Mouse (Mus musculus) neural tube, embryonic 12.5 days (tissue): ENCODE measurements around the gene Lifr. TPM values are rescaled to one million over a fixed set of nuclear protein-coding genes. Genes with fewer than 3 reads are reported as not detected.
A peak's percentile ranks its signal among the peaks of the same experiment; 100 is the strongest.

Experiments used
- ATAC-seq: fragments of 200-750 bp; cut with Nextera tagmentation; 2 replicates; pipeline ENCODE4 v1.8.0; 2017; ENCODE audit warnings: low read depth, mild to moderate bottlenecking, moderate TSS enrichment, moderate library complexity; ENCODE audit not compliant: low FRiP score
- H3K27ac ChIP-seq: fragments of 300-500 bp; sonication (generic); 2 replicates; pipeline ENCODE4 v1.5.1; 2016
- H3K27me3 ChIP-seq: fragments of 300-500 bp; sonication (generic); replicated peaks from 2 replicates; pipeline ENCODE4 v1.6.1; 2016; ENCODE audit warnings: mild to moderate bottlenecking
- H3K36me3 ChIP-seq: fragments of 300-500 bp; sonication (generic); 2 replicates; pipeline ENCODE4 v1.6.1; 2016; ENCODE audit warnings: mild to moderate bottlenecking
- H3K4me1 ChIP-seq: fragments of 300-500 bp; sonication (generic); 2 replicates; pipeline ENCODE4 v1.6.1; 2016
- H3K4me2 ChIP-seq: fragments of 300-500 bp; sonication (generic); replicated peaks from 2 replicates; pipeline ENCODE4 v1.6.1; 2016; ENCODE audit warnings: mild to moderate bottlenecking
- H3K4me3 ChIP-seq: fragments of 300-500 bp; sonication (generic); 2 replicates; pipeline ENCODE4 v1.5.1; 2016
- H3K9ac ChIP-seq: fragments of 300-500 bp; sonication (generic); 2 replicates; pipeline ENCODE4 v1.6.1; 2016; ENCODE audit warnings: mild to moderate bottlenecking
- H3K9me3 ChIP-seq: fragments of 300-500 bp; sonication (generic); 2 replicates; pipeline ENCODE4 v1.6.1; 2016; ENCODE audit warnings: mild to moderate bottlenecking
- WGBS: fragments of 180-500 bp; shearing (Covaris S2); methylation state at CpG from one replicate; pipeline ENCODE4 v1.1.7; 2016; 5-methylcytosine and 5-hydroxymethylcytosine counted together
- polyA plus RNA-seq: library from polyadenylated mRNA; unstranded; fragments of >200 nt; fragmentation: Nextera tagmentation; extraction: Ambion mirVana; gene quantifications from 2 replicates; pipeline ENCODE4 v1.2.1, GENCODE M21; 2016

Gene Lifr
- polyA plus RNA-seq, 1 experiment from 2014 or later, result 23.9 TPM

- H3K4me3 ChIP-seq, result no peak overlapping the region
- no peaks in the 10 kb centered on the region for H3K36me3 ChIP-seq
- no peaks in the 10 kb centered on the region for H3K9me3 ChIP-seq
- no peak overlapping the region for H3K4me2 ChIP-seq
- H3K27ac ChIP-seq, result no peak overlapping the region
- ATAC-seq, result 0 out of 2 replicates have a peak, but pooled peaks have one; percentile 33
- no peaks in the 10 kb centered on the region for H3K27me3 ChIP-seq
- no peak overlapping the region for H3K9ac ChIP-seq
- 24% methylated on average over 8 of the region's 8 CpGs for WGBS
- no peaks in the 10 kb centered on the region for H3K4me1 ChIP-seq
Observed at GRCm38 (mm10) chr15:7084780-7085497, 5.5 kb upstream of the Lifr start.

- Histone ChIP-seq H3K27me3 (no peaks in the 10 kb centered on the region), H3K27ac (no peak overlapping the region), H3K4me3 (no peak overlapping the region), H3K4me2 (no peak overlapping the region), H3K9me3 (no peaks in the 10 kb centered on the region), H3K9ac (no peak overlapping the region), H3K4me1 (no peaks in the 10 kb centered on the region; the same call in 1 of the 2 replicates), H3K36me3 (no peaks in the 10 kb centered on the region)
- WGBS, result 75% methylated on average over 2 of the region's 2 CpGs
- no peak for ATAC-seq
Observed at GRCm38 (mm10) chr15:7088691-7089090, 1.7 kb upstream of the Lifr start.

- no peak overlapping the region for H3K4me3 ChIP-seq
- no peak for ATAC-seq
- H3K27me3 ChIP-seq, result no peaks in the 10 kb centered on the region
- no peaks in the 10 kb centered on the region for H3K9me3 ChIP-seq
- no peaks in the 10 kb centered on the region; the same call in 1 of the 2 replicates for H3K4me1 ChIP-seq
- H3K27ac ChIP-seq, result no peak overlapping the region
- no peaks in the 10 kb centered on the region for H3K36me3 ChIP-seq
- H3K4me2 ChIP-seq, result no peak overlapping the region
- 71% methylated on average over 8 of the region's 8 CpGs for WGBS
- no peak overlapping the region for H3K9ac ChIP-seq
Observed at GRCm38 (mm10) chr15:7092321-7092720, 1.9 kb downstream of the Lifr start.

- WGBS, result 93% methylated on average over 1 of the region's 1 CpGs
- no peaks in the 10 kb centered on the region for H3K9me3 ChIP-seq
- H3K4me3 ChIP-seq, result no peak overlapping the region
- no peaks in the 10 kb centered on the region for H3K27me3 ChIP-seq
- H3K27ac ChIP-seq, result no peak overlapping the region
- ATAC-seq, result no peak
- no peaks in the 10 kb centered on the region for H3K4me1 ChIP-seq
- no peak overlapping the region for H3K4me2 ChIP-seq
- no peaks in the 10 kb centered on the region for H3K36me3 ChIP-seq
- no peak overlapping the region for H3K9ac ChIP-seq
Observed at GRCm38 (mm10) chr15:7099406-7099805, 9.0 kb downstream of the Lifr start.

GRCm38 (mm10) chr15:7100226-7100625, 9.8 kb downstream of the Lifr start:
- no peak overlapping the region for H3K9ac ChIP-seq
- ATAC-seq, result no peak
- 86% methylated on average over 6 of the region's 6 CpGs for WGBS
- H3K27me3 ChIP-seq, result no peaks in the 10 kb centered on the region
- H3K4me2 ChIP-seq, result no peak overlapping the region
- no peaks in the 10 kb centered on the region for H3K36me3 ChIP-seq
- no peaks in the 10 kb centered on the region for H3K9me3 ChIP-seq
- no peak overlapping the region for H3K4me3 ChIP-seq
- no peaks in the 10 kb centered on the region for H3K4me1 ChIP-seq
- no peak overlapping the region for H3K27ac ChIP-seq

GRCm38 (mm10) chr15:7103051-7103450, 12.6 kb downstream of the Lifr start:
- H3K4me3 ChIP-seq, result no peak overlapping the region
- H3K4me1 ChIP-seq, result no peaks in the 10 kb centered on the region
- ATAC-seq, result no peak
- H3K36me3 ChIP-seq, result no peaks in the 10 kb centered on the region
- no peaks in the 10 kb centered on the region for H3K9me3 ChIP-seq
- no peak overlapping the region for H3K9ac ChIP-seq
- 89% methylated on average over 2 of the region's 2 CpGs for WGBS
- no peak overlapping the region for H3K27ac ChIP-seq
- no peak overlapping the region for H3K4me2 ChIP-seq
- no peaks in the 10 kb centered on the region for H3K27me3 ChIP-seq

GRCm38 (mm10) chr15:7105224-7105623, 14.8 kb downstream of the Lifr start:
- H3K36me3 ChIP-seq, result no peaks in the 10 kb centered on the region
- no peak overlapping the region for H3K9ac ChIP-seq
- no peaks in the 10 kb centered on the region for H3K4me1 ChIP-seq
- WGBS, result 79% methylated on average over 5 of the region's 5 CpGs
- H3K27me3 ChIP-seq, result no peaks in the 10 kb centered on the region
- H3K4me2 ChIP-seq, result no peak overlapping the region
- no peak overlapping the region for H3K4me3 ChIP-seq
- no peak for ATAC-seq
- H3K9me3 ChIP-seq, result no peaks in the 10 kb centered on the region
- no peak overlapping the region for H3K27ac ChIP-seq

- 91% methylated on average over 6 of the region's 6 CpGs for WGBS
- ATAC-seq, result no peak
- Histone ChIP-seq H3K9me3 (no peaks in the 10 kb centered on the region), H3K4me1 (no peaks in the 10 kb centered on the region), H3K27ac (no peak overlapping the region), H3K4me2 (no peak overlapping the region), H3K36me3 (no peaks in the 10 kb centered on the region), H3K27me3 (no peaks in the 10 kb centered on the region), H3K4me3 (no peak overlapping the region), H3K9ac (no peak overlapping the region)
Observed at GRCm38 (mm10) chr15:7108160-7108559, 17.7 kb downstream of the Lifr start.

- Histone ChIP-seq H3K4me1 (no peaks in the 10 kb centered on the region), H3K4me2 (no peak overlapping the region), H3K9ac (no peak overlapping the region), H3K36me3 (no peaks in the 10 kb centered on the region), H3K27me3 (no peaks in the 10 kb centered on the region), H3K27ac (no peak overlapping the region), H3K9me3 (no peaks in the 10 kb centered on the region), H3K4me3 (no peak overlapping the region)
- 81% methylated on average over 6 of the region's 6 CpGs for WGBS
- ATAC-seq, result no peak
Observed at GRCm38 (mm10) chr15:7112227-7112907, 22.0 kb downstream of the Lifr start.

GRCm38 (mm10) chr15:7113906-7114305, 23.5 kb downstream of the Lifr start:
- Histone ChIP-seq H3K4me2 (no peak overlapping the region), H3K4me3 (no peak overlapping the region), H3K27me3 (no peaks in the 10 kb centered on the region), H3K36me3 (no peaks in the 10 kb centered on the region), H3K9me3 (no peaks in the 10 kb centered on the region), H3K9ac (no peak overlapping the region), H3K4me1 (no peaks in the 10 kb centered on the region), H3K27ac (no peak overlapping the region)
- ATAC-seq, result no peak
- 87% methylated on average over 3 of the region's 3 CpGs for WGBS

- Histone ChIP-seq H3K4me2 (no peak overlapping the region), H3K36me3 (no peaks in the 10 kb centered on the region)
- WGBS, result 42% methylated on average over 7 of the region's 7 CpGs
Observed at GRCm38 (mm10) chr15:7115326-7116003, 25.1 kb downstream of the Lifr start.

GRCm38 (mm10) chr15:7116216-7116615, 25.8 kb downstream of the Lifr start:
- no peaks in the 10 kb centered on the region for H3K27me3 ChIP-seq
- ATAC-seq, result no peak

More at GRCm38 (mm10) chr15:7115326-7116003, 25.1 kb downstream of the Lifr start:
- no peak overlapping the region for H3K4me3 ChIP-seq
- H3K27me3 ChIP-seq, result no peaks in the 10 kb centered on the region
- ATAC-seq, result no peak
- H3K9ac ChIP-seq, result no peak overlapping the region
- no peaks in the 10 kb centered on the region for H3K4me1 ChIP-seq
- no peaks in the 10 kb centered on the region for H3K9me3 ChIP-seq
- H3K27ac ChIP-seq, result no peak overlapping the region

More at GRCm38 (mm10) chr15:7116216-7116615, 25.8 kb downstream of the Lifr start:
- 71% methylated on average over 1 of the region's 1 CpGs for WGBS
- H3K4me1 ChIP-seq, result no peaks in the 10 kb centered on the region
- no peak overlapping the region for H3K4me3 ChIP-seq
- H3K36me3 ChIP-seq, result no peaks in the 10 kb centered on the region
- no peak overlapping the region for H3K9ac ChIP-seq
- H3K9me3 ChIP-seq, result no peaks in the 10 kb centered on the region
- no peak overlapping the region for H3K27ac ChIP-seq
- H3K4me2 ChIP-seq, result no peak overlapping the region
